Mouse (Mus musculus): ENCODE measurements around the gene Grm1. TPM values are rescaled to one million over a fixed set of nuclear protein-coding genes. Genes with fewer than 3 reads are reported as not detected.
A peak's percentile ranks its signal among the peaks of the same experiment; 100 is the strongest.

The Grm1 gene
- polyA plus RNA-seq, 2 experiments, result not detected

DNA sequence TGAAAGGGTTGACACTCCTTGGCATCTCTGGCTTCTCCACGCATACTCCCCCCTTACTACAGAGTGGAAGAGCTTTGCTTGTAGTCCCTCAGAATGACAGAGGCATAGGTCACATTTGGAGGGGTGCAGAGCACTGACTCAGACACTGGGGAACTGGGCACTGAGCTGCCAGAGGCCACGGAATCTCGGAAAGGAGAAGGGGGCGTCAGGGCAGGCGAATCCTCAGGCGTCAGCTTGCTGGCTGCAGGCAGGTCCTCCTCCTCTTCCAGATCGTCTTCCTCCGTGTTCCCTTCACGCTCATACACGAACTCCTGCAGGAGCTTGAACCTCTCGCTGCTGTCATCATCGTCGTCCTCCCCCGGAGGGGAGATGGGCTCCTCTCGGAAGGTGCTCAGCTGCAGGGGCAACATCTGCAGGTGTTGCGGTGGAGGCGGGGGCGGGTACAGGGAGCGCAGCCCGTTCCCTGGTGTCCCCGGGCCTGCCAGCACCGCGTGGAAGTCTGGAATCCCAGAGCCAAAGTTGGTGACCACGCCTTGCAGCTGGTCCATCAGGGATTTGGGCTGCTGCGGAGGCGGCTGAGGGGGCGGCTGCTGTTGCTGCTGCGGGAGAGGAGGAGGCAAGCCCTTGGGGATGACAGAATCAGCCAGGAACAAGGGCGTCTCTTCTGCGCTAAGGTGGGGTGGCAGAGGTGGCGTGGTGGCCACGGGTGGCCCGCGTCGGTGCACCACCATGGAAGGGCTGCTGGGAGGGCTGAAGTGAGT, 393.1 kb downstream of the Grm1 start:
- Histone ChIP-seq H3K4me2 (ENCODE audit: low read depth) (0 out of 2 replicates have a peak overlapping the region, but pooled peaks have one; percentile 6), H3K4me3 (ENCODE audit: insufficient read depth in 1 of 2, low read depth in 2 of 2, low read length in 2 of 2) (no peak overlapping the region), H3K27ac (no peak overlapping the region), H3K9ac (replicated peaks) (no peak overlapping the region), H3K4me1 (replicated peaks; ENCODE audit: control insufficient read depth in 2 of 2, insufficient read depth in 2 of 2, low read length in 1 of 2) (no peaks in the 10 kb centered on the region), H3K9me3 (ENCODE audit: control insufficient read depth, low read length) (no peaks in the 10 kb centered on the region), H3K36me3 (replicated peaks; ENCODE audit: control insufficient read depth, insufficient read depth, low read depth) (no peaks in the 10 kb centered on the region), H3K27me3 (ENCODE audit: control insufficient read depth, insufficient read depth, low read length) (no peaks in the 10 kb centered on the region)
- DNase-seq (ENCODE audit: low read depth in 3 of 3, low spot score in 3 of 3) (no peak), ATAC-seq (ENCODE audit: insufficient read depth) (no peak)
- TF ChIP-seq EP300 (IDR thresholded peaks at IDR 0.05; ENCODE audit: low read depth) (no peak), CTCF (IDR thresholded peaks at IDR 0.05; ENCODE audit: low read depth) (no peak)
- 7% methylated on average over 35 of the region's 35 CpGs for WGBS (ENCODE audit: insufficient replicate concordance)

DNA sequence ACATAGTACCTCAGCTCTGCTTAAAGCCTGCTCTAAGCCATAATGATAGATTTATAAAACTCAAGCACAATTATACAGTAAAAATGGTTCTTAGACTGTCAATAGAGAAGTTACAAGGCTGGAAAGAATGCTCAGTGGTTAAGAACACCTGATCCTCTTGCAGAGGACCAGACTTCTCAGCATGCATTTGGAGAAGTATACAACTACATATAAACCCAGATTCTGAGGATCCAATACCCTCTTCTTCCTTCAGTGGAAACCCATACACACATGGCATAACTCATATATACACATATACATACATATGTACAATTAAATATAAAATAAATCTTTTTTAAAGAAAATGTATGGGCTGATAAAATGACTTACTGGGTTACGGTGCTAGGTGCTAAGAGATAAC, 401.1 kb downstream of the Grm1 start, which contains the start of gene Gm10944:
Gene Gm10944 (plus strand): TSS at position 301 of the 400 bp plus-strand sequence.
- H3K36me3 ChIP-seq (replicated peaks; ENCODE audit: control insufficient read depth, insufficient read depth, low read depth), result no peaks in the 10 kb centered on the region
- H3K9ac ChIP-seq (replicated peaks), result no peak within 1 kb of the TSS
- H3K27ac ChIP-seq, result no peak within 1 kb of the TSS
- H3K27me3 ChIP-seq (ENCODE audit: control insufficient read depth, insufficient read depth, low read length), result no peaks in the 10 kb centered on the region
- ATAC-seq (ENCODE audit: insufficient read depth) (no peak), DNase-seq (ENCODE audit: low read depth in 3 of 3, low spot score in 3 of 3) (no peak)
- H3K4me3 ChIP-seq (ENCODE audit: insufficient read depth in 1 of 2, low read depth in 2 of 2, low read length in 2 of 2), result no peak within 1 kb of the TSS
- no peaks in the 10 kb centered on the region for H3K4me1 ChIP-seq (replicated peaks; ENCODE audit: control insufficient read depth in 2 of 2, insufficient read depth in 2 of 2, low read length in 1 of 2)
- H3K4me2 ChIP-seq (ENCODE audit: low read depth), result no peak within 1 kb of the TSS
- TF ChIP-seq CTCF (IDR thresholded peaks at IDR 0.05; ENCODE audit: low read depth), result no peak
- TF ChIP-seq EP300 (IDR thresholded peaks at IDR 0.05; ENCODE audit: low read depth), result no peak
- WGBS (ENCODE audit: insufficient replicate concordance), result 68% methylated on average over 1 of the region's 1 CpGs
- no peaks in the 10 kb centered on the region for H3K9me3 ChIP-seq (ENCODE audit: control insufficient read depth, low read length)

DNA sequence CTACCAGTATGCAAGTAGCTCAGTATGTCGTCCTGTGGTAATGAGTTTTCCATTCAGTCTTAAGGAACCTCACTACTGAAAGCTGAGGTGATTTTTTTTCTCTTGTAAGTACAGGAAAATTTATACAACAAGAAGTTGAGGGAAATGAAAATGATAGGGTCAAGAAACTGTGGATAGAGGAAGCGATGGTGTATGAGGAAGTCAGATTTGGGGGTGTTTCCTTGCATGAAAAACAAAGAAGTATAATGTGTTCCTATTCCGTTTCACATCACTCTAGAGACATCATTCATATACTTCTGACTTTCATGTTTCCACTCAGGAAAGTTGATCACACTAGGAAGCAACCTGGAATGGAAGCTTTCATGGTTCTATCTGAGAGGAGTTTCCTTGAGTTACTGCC, 422.2 kb downstream of the Grm1 start:
- no peak overlapping the region for H3K4me2 ChIP-seq (ENCODE audit: low read depth)
- H3K9ac ChIP-seq (replicated peaks), result no peak overlapping the region
- H3K4me1 ChIP-seq (replicated peaks; ENCODE audit: control insufficient read depth in 2 of 2, insufficient read depth in 2 of 2, low read length in 1 of 2), result no peaks in the 10 kb centered on the region
- H3K9me3 ChIP-seq (ENCODE audit: control insufficient read depth, low read length), result no peaks in the 10 kb centered on the region
- no peaks in the 10 kb centered on the region for H3K36me3 ChIP-seq (replicated peaks; ENCODE audit: control insufficient read depth, insufficient read depth, low read depth)
- no peak overlapping the region for H3K27ac ChIP-seq
- 31% methylated on average over 3 of the region's 3 CpGs for WGBS (ENCODE audit: insufficient replicate concordance)
- no peak for DNase-seq (ENCODE audit: low read depth in 3 of 3, low spot score in 3 of 3)
- no peak for TF ChIP-seq EP300 (IDR thresholded peaks at IDR 0.05; ENCODE audit: low read depth)
- no peak for TF ChIP-seq CTCF (IDR thresholded peaks at IDR 0.05; ENCODE audit: low read depth)
- H3K4me3 ChIP-seq (ENCODE audit: insufficient read depth in 1 of 2, low read depth in 2 of 2, low read length in 2 of 2), result no peak overlapping the region
- H3K27me3 ChIP-seq (ENCODE audit: control insufficient read depth, insufficient read depth, low read length), result no peaks in the 10 kb centered on the region
- no peak for ATAC-seq (ENCODE audit: insufficient read depth)

DNA sequence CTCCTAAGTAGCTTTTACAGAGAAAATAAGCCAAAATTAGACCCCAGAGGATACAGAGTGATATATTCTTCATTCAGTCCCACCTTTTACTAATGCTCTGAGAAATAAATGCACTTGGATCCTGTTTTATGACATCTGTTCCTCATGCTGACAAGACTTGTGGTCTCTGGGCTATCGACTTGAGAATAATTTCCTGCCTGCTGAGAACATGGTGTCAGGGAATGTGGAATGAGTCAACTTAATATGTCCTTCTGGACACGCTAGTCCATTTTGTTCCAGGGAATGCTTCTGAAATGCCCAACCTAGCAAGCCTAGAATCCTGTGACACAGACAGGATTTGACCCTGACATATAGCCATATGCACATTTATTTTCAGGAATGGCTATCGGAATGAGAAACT, 423.0 kb downstream of the Grm1 start:
- Histone ChIP-seq H3K27ac (no peak overlapping the region), H3K9me3 (ENCODE audit: control insufficient read depth, low read length) (no peaks in the 10 kb centered on the region), H3K4me1 (replicated peaks; ENCODE audit: control insufficient read depth in 2 of 2, insufficient read depth in 2 of 2, low read length in 1 of 2) (no peaks in the 10 kb centered on the region), H3K27me3 (ENCODE audit: control insufficient read depth, insufficient read depth, low read length) (no peaks in the 10 kb centered on the region), H3K36me3 (replicated peaks; ENCODE audit: control insufficient read depth, insufficient read depth, low read depth) (no peaks in the 10 kb centered on the region), H3K4me2 (ENCODE audit: low read depth) (no peak overlapping the region), H3K4me3 (ENCODE audit: insufficient read depth in 1 of 2, low read depth in 2 of 2, low read length in 2 of 2) (no peak overlapping the region), H3K9ac (replicated peaks) (no peak overlapping the region)
- 43% methylated on average over 3 of the region's 3 CpGs for WGBS (ENCODE audit: insufficient replicate concordance)
- no peak for TF ChIP-seq CTCF (IDR thresholded peaks at IDR 0.05; ENCODE audit: low read depth)
- ATAC-seq (ENCODE audit: insufficient read depth) (no peak), DNase-seq (ENCODE audit: low read depth in 3 of 3, low spot score in 3 of 3) (no peak)

DNA sequence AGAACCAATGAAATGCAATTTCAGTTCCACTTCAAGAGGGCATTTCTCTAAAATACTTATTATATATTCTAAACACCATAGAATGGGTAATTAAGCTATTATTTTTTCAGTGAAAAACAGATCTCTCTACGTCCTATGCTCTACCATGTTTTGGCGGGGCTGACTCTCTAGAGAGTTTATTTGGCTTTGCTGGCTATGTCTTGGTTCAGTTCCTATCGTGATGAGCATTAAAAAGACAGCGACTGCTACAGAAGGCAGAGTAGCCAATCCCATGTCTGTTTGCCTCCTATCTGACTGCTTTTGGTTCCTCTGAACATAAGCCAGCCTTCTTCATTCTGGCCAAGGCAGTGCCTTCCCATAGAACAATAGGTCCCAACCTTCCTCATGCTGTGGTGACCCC, 425.5 kb downstream of the Grm1 start:
- 60% methylated on average over 4 of the region's 4 CpGs for WGBS (ENCODE audit: insufficient replicate concordance)

More for the DNA sequence above, 425.5 kb downstream of the Grm1 start:
- no peaks in the 10 kb centered on the region for H3K27me3 ChIP-seq (ENCODE audit: control insufficient read depth, insufficient read depth, low read length)
- ATAC-seq (ENCODE audit: insufficient read depth) (no peak), DNase-seq (ENCODE audit: low read depth in 3 of 3, low spot score in 3 of 3) (no peak)
- no peak overlapping the region for H3K4me2 ChIP-seq (ENCODE audit: low read depth)
- H3K9me3 ChIP-seq (ENCODE audit: control insufficient read depth, low read length), result no peaks in the 10 kb centered on the region
- TF ChIP-seq EP300 (IDR thresholded peaks at IDR 0.05; ENCODE audit: low read depth) (no peak), CTCF (IDR thresholded peaks at IDR 0.05; ENCODE audit: low read depth) (no peak)
- H3K4me1 ChIP-seq (replicated peaks; ENCODE audit: control insufficient read depth in 2 of 2, insufficient read depth in 2 of 2, low read length in 1 of 2), result no peaks in the 10 kb centered on the region
- H3K4me3 ChIP-seq (ENCODE audit: insufficient read depth in 1 of 2, low read depth in 2 of 2, low read length in 2 of 2), result no peak overlapping the region
- no peak overlapping the region for H3K27ac ChIP-seq
- H3K36me3 ChIP-seq (replicated peaks; ENCODE audit: control insufficient read depth, insufficient read depth, low read depth), result no peaks in the 10 kb centered on the region
- no peak overlapping the region for H3K9ac ChIP-seq (replicated peaks)
